Mouse (Mus musculus) liver, adult 2 months (tissue): ENCODE results near the gene Slc38a3.

Experiments used
- CTCF ChIP-seq: fragments of 200-500 bp; IDR thresholded peaks from 2 replicates; pipeline ENCODE4 v1.5.1; 2011; ENCODE audit warnings: low read depth, low read length, control low read depth
- POLR2A ChIP-seq: fragments of 200-500 bp; IDR thresholded peaks from 2 replicates; pipeline ENCODE4 v1.6.1; 2011; ENCODE audit warnings: low read length, control low read depth; ENCODE audit not compliant: insufficient read depth; ENCODE audit errors: extremely low read depth

GRCm38 (mm10) chr9:107632478-107632877 lies 36.9 kb downstream of the Slc38a3 start:
- TF ChIP-seq POLR2A (no peak), CTCF (no peak)
